Mouse (Mus musculus) erythroid progenitor cell, adult 5-6 weeks (primary cell): ENCODE measurements around the gene Vps37b. TPM values are rescaled to one million over a fixed set of nuclear protein-coding genes. Genes with fewer than 3 reads are reported as not detected.
"Not testable (repeated sequence)": the region's sequence is repeated elsewhere in the genome, so short reads cannot be mapped to it uniquely, and the experiment has no call there.

Source experiments
- ATAC-seq: replicated peaks from 2 replicates; pipeline ENCODE4 v1.8.0; 2016; ENCODE audit warnings: moderate number of reproducible peaks, mild to moderate bottlenecking, moderate TSS enrichment, inconsistent platforms; ENCODE audit not compliant: poor library complexity, low FRiP score, severe bottlenecking
- total RNA-seq, 2 experiments: library from RNA; stranded (forward) in 1 of 2; stranded (reverse) in 1 of 2; fragments of 150-400 nt in 1 of 2; fragments of 186-747, 209-891 nt in 1 of 2; gene quantifications; 2 replicates each; pipeline versions ENCODE4 v1.2.3 to v1.2.4; 2015 to 2017; ENCODE audit warnings: low replicate concordance in 2 of 2

Vps37b gene
- total RNA-seq (2015; ENCODE audit: low replicate concordance) (15.5 TPM in 2 replicates), total RNA-seq (2017; ENCODE audit: low replicate concordance) (7.3 and 9.6 TPM in 2 replicates)

DNA sequence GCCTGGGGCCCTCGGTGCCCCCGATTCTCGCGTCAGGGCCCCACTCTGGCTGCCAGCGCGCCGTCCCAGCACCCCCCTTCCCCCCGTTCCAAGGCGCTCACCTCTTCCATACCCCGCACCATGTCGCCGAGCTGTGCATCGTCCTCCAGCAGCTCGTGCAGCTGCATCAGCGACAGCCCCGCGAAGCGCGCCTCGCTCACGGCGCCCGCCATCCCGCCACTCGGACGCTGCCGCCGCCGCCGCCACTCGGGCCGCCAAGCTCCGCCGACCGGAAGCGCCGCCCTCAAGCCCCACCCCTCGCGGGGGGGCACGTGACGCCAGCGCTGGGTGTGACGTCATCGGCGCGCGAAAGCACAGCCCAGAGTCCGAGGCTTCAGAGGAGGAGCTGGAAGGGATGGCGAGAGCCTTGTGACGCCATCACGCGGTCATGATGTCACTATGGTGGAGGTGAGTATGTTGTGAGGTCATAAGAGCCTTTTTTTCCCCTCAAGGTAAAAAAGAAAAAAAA lies at the start of gene Vps37b:
TSS of gene Vps37b (minus strand) at position 270 of the 508 bp plus-strand sequence.
- peak; percentile 85 for ATAC-seq

- no peak for ATAC-seq
Observed at GRCm38 (mm10) chr5:124079880-124080279, 47.8 kb upstream of the Vps37b start.

DNA sequence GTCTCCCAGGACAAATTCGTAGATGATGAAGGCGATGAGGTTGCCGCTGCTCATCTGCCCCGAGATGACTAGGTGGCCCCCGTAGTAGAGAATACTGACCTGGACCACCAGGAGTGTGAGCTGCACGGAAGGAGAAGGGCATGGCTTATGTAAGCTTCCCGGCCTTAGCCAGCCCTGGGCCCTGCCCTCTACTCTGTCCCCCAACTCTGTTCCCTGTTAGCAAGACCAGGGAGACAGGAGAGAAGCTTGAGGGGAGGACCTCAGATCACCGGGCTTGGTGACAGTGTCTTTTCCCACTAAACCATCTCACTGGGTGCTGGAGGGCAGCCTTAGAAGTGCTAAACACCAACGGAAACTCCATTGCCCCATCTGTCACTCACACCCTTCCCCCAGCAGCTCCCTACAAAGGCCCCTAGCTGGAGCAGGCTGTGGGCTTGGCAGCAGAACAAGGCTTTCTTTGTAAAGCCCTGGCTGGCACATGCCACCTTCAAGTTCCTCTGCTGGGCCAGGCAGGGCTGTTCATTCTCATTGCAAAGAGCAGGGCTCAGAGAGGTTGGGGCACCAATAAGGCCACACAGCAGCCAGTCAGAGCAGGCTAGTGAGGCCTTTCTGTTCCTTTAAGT lies 46.8 kb upstream of the Vps37b start:
- no peak for ATAC-seq

DNA sequence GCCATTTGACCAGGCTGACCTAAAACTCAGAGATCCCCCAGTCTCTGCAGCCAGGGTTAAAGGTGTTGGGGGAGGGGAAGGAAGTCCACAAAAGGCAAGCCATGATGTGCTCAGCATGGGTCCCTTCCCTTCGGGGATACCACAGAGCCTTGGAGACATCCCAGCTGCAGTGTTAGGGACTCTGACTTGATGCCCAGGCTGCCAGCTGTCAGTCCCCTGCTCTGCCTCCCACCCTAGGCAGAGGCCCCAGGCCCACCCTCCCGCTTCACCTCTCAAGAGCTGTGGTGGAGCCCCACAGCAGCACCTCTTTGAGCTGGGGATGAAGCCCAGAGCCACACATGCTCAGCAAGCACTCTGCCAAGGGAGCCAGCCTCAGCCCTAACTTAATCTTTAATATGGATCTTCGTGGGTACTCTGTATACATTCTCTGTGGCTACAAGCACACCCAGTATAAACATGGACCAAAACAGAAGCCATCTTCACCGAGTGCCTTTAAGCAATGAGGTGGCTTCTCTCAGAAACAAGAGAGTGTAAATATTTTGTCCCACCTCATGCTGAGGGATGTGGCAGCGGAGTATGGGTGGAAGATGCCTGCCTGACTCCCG lies 45.9 kb upstream of the Vps37b start:
- ATAC-seq: no peak

DNA sequence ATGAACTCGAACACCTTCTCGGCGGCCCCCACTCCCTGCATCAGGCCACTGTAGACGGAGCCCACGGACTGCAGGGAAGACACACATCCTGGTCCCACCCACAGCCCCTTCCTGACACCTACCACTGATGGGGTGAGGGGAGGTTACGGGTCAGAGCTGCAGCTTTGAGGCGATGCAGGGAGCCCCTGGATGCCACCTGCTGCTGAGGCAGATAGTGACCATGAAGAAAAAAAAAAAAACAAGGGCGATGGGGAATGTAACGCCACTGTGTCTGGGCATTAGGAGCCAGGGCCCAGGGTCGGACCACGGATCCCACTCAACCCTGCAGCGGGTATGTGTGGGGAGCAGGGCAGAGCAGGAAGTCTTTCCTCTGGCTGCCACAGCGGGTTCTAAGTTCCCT lies 45.2 kb upstream of the Vps37b start:
- no peak for ATAC-seq

DNA sequence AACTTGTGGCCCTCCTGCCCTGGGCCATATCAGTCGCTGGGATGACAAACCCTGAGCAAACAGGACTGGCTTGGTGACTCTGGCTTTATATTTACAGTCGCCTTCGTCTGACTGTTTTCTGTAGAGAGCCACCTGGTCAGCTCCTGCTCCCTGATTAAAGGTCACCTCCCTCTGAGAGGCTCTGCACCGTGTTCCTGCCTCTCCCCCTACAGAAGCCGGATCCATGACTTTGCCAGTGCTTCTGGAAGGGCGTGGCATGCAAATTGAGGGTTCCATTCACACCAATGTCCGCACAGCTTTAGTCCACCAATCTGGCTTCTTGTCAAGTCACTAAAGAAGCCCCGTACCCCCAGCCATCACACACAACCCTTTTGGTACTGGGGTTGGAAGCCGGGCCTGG lies 44.5 kb upstream of the Vps37b start:
- ATAC-seq: no peak

- ATAC-seq: no peak
Observed at GRCm38 (mm10) chr5:124075716-124076115, 43.6 kb upstream of the Vps37b start.

DNA sequence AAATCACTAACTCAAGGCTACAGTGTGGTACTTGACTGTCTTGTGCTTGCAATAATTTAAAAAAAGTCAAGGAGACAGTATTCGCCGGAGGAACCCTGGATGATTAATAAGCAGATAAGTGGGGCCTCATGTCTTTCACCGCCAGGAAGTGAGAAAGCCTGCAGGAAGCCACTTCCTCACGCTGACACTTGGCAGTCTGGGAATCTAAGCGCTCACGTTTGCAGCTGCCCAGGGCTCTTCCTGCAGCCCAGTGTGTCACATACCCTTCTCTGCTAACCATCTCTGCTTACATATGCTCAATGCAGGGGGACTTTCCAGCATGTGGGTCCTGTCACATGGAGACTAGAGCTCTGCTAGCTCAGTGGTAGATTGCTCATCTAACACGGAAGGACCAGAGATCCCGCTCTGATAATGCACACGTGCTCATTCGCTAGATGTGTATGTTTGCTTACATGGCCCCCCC lies 42.8 kb upstream of the Vps37b start:
- ATAC-seq: no peak

DNA sequence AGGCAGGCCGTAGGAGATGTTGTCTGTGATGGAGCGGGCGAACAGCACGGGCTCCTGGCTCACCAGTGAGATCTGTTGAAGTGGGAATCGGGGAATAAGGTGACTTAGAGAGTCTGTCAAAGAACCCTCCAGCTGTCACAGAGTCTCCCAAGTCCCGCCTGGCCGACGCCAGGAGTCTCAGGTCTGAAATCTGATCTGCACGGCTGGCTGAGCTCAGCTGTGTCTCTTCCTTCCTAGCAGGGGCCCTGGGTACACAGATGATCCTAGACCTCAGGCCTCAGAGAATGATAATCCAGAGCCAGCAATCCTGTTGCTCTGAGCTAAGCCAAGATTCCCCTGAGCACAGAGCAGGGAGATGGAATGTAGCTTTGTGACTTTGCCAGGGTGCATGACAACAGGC lies 41.6 kb upstream of the Vps37b start:
- no peak for ATAC-seq

DNA sequence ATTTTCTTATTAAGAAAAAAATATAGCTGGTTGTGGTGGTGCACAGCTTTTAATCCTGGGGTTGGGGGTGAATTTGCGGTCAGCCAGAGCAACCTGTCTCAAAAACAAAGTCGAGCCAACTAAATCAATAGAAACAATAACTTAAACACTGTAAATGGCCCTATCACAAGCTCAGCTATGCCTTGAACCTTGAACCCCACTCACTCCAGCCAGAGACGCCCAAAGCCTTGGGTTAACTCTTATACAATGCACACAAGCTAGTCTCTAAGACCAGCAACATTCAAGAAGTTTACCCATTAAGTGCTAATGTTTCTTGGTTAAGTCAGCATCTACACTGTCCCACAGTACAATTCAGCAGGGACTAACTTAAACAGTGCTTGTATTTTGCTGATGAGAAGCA lies 37.6 kb upstream of the Vps37b start:
- no peak for ATAC-seq

- no peak for ATAC-seq
Observed at GRCm38 (mm10) chr5:124062037-124062824, 30.2 kb upstream of the Vps37b start.

DNA sequence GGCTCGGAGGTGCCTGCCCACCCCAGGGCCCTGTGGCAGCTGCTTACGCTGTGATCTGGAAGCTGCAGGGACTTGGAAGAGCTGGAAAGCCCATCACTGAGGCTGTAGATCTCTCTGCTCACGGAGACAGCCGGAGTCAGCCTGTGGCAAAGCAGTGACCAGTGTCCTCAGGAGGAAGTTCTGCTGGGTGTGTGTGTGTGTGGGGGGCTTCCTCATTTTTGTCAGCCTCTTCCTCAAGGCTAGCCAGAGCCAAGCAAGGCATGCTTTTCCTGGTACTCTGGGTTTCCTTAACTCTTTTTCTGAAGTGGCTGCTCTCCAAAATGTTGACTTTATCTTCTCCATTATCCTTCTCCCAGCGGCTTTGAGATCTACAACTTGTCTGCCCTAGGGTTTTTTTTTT lies 27.6 kb upstream of the Vps37b start:
- no peak for ATAC-seq

DNA sequence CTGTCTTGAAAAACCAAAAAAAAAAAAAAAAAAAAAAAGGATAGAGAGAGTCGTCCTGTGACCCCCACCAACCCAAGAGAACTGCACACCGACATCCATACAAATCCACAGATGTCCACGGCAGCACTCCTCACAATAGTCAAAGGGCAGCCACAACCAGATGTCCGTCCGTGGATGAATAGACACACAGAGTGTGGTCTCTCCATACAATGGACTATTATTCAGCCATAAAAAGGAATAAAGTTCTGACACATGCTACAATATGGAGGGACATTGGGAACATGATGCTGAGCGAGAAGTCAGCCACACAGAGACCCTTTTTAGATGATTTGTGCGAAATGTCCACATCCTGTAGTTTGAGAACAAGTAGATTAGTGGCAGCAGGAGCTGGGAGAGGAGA lies 26.7 kb upstream of the Vps37b start:
- no peak for ATAC-seq

- no peak for ATAC-seq
Observed at GRCm38 (mm10) chr5:124056956-124057355, 24.9 kb upstream of the Vps37b start.

DNA sequence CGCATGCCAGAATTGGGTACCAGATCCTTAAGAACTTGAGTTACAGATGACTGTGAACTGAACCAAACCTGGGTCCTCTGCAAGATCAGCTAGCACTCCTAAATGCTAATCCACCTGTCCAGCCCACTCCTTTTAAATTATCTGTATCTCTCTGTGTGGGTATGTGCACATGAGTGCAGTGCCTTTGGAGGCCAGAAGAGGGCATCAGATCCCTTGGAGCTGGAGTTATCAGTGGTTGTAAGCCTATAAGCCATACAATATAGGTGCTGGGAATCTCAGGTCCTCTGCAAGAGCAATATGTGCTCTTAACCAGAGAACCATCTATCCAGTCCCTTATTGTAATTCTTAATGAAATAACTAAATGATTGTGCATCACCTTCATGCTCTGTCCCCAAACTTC lies 24.1 kb upstream of the Vps37b start:
- ATAC-seq: no peak

DNA sequence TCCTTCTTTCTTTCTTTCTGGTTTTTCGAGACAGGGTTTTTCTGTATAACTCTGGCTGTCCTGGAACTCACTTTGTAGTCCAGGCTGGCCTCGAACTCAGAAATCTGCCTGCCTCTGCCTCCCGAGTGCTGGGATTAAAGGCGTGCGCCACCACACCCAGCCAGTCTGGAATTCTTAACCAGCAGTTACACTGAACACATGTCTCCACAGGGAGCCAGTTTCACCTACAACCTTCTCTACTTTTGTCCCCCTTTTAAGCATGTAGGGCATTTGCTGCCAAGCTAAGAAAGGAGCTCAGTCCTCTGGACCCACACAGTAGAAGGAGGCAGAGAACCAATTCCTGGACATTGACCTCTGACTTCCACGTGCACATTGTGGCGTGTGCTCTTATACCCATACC lies 20.6 kb upstream of the Vps37b start:
- ATAC-seq: not testable (repeated sequence)

- ATAC-seq: peak; percentile 92
Observed at GRCm38 (mm10) chr5:124051899-124052491, 19.9 kb upstream of the Vps37b start.

DNA sequence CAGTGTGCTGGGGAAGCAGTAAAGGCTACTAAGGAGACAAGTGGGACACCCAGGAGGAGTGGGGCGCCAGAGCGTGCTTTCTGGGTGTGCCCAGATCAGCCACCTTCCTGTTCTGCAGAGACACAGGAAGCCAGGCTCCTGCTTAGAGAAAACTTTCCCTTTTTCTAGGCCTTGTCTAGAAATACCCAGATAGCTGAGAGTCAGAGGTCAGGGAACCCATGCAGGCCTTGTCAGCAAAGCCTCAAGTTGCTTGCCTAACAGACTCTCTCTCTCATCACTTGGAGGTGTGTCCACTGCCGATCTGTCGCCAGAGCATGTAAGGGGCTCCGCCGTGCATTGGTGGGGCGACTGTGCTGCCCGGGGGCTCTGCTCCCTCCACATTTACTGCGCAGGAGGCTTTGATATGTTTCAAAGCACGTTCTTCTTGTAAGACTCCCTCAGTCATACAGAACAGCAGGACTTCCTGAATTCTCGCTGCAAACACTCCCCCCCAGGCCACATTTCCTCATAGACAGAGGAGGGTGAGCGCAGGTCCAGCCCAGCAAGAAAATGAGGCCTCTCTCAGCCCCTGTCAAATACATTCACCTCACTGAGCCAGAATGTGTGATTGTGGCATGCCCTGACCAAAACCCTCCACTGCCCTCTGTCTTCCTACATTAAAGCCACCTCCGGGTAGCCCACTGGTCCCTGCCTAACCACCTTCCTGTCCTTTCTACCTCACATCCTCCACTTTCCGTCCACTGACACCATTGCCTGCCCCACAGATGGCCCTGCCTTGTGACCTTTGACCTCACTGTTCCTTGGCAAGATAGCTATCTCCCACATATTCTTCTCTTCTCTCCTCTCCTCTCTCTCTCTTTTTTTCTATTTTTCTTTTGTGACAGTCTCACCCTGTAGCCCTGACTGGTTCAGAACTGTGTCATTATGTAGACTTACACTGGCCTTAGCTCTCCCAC lies 18.3 kb upstream of the Vps37b start:
- no peak for ATAC-seq
